Mouse (Mus musculus) embryonic facial prominence, embryonic 12.5 days (tissue): ENCODE results near the gene Tln2. TPM values are rescaled to one million over a fixed set of nuclear protein-coding genes. Genes with fewer than 3 reads are reported as not detected.

Experiments used
- ATAC-seq: fragments of 200-750 bp; cut with Nextera tagmentation; 2 replicates; pipeline ENCODE4 v1.8.0; 2017; ENCODE audit not compliant: insufficient number of reproducible peaks, insufficient read depth, low FRiP score, low TSS enrichment
- H3K27ac ChIP-seq: fragments of 300-500 bp; sonication (generic); 2 replicates; pipeline ENCODE4 v1.5.1; 2016; ENCODE audit warnings: mild to moderate bottlenecking
- H3K27me3 ChIP-seq: fragments of 300-500 bp; sonication (generic); 2 replicates; pipeline ENCODE4 v1.6.1; 2016; ENCODE audit warnings: mild to moderate bottlenecking, moderate library complexity
- H3K36me3 ChIP-seq: fragments of 300-500 bp; sonication (generic); 2 replicates; pipeline ENCODE4 v1.6.1; 2016; ENCODE audit warnings: mild to moderate bottlenecking
- H3K4me1 ChIP-seq: fragments of 300-500 bp; sonication (generic); 2 replicates; pipeline ENCODE4 v1.6.1; 2016
- H3K4me2 ChIP-seq: fragments of 300-500 bp; sonication (generic); replicated peaks from 2 replicates; pipeline ENCODE4 v1.6.1; 2016; ENCODE audit warnings: mild to moderate bottlenecking, moderate library complexity
- H3K4me3 ChIP-seq: fragments of 300-500 bp; sonication (generic); 2 replicates; pipeline ENCODE4 v1.5.1; 2016; ENCODE audit warnings: mild to moderate bottlenecking
- H3K9ac ChIP-seq: fragments of 300-500 bp; sonication (generic); 2 replicates; pipeline ENCODE4 v1.6.1; 2016; ENCODE audit warnings: mild to moderate bottlenecking, moderate library complexity
- H3K9me3 ChIP-seq: fragments of 300-500 bp; sonication (generic); 2 replicates; pipeline ENCODE4 v1.6.1; 2016; ENCODE audit warnings: mild to moderate bottlenecking, moderate library complexity
- WGBS: fragments of 180-500 bp; shearing (Covaris S2); methylation state at CpG from one replicate; pipeline ENCODE4 v1.1.7; 2016; 5-methylcytosine and 5-hydroxymethylcytosine counted together
- polyA plus RNA-seq: library from polyadenylated mRNA; unstranded; fragments of >200 nt; fragmentation: Nextera tagmentation; extraction: Ambion mirVana; gene quantifications from 2 replicates; pipeline ENCODE4 v1.2.1, GENCODE M21; 2016

Tln2 gene
- 35.3 and 37.0 TPM in 2 replicates for polyA plus RNA-seq

DNA sequence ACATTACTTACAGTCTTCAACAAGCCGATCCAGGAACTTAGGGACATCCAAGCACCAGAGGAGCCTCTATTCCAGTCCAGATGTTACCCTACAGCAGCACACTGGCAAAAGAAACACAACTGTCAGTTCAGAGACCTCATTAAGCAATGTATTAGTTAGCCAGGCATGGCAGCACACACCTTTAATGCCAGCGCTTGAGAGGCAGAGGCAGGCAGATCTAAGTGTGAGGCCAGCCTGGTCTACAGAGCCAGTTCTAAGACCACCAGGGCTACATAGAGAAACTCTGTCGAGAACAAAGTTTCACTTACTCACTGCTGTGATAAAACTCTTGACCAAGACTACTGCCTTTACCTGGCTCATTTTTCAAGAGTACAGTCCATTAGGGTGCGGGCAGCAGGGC lies at the start of gene Tln2:
Gene Tln2, minus strand, starts transcription at position 101 of the 400 bp plus-strand sequence.
- Histone ChIP-seq H3K27me3 (no peaks in the 10 kb centered on the region), H3K4me2 (no peak within 1 kb of the TSS), H3K4me3 (no peak within 1 kb of the TSS), H3K9ac (no peak within 1 kb of the TSS), H3K36me3 (peaks cover 6% of the 10 kb centered on the region; the same call in 1 of the 2 replicates), H3K9me3 (no peaks in the 10 kb centered on the region), H3K4me1 (no peaks in the 10 kb centered on the region), H3K27ac (no peak within 1 kb of the TSS)
- WGBS = 92% methylated on average over 4 of the region's 4 CpGs
- ATAC-seq = no peak

DNA sequence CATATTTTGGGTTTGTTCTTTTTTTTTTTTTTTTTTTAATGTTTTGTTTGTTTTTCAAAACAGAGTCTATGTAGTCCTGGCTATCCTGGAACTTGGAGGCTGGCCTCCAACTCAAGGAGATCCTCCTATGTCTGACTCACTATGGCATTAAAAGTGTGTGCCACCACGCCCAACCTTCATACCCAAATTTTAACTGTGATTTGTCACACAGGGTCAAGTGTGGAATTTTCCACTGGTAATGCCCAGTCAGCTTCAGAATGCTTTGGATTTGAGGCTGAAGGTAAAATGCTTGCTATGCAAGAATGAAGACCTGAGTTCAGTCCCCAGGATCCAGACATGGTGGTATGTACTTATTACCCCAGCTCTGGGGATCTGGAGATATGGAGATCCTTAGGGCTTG lies 49.7 kb upstream of the Tln2 start:
- Histone ChIP-seq H3K9ac (no peak overlapping the region), H3K4me1 (peaks cover 22% of the 10 kb centered on the region; the same call in 1 of the 2 replicates), H3K9me3 (no peaks in the 10 kb centered on the region), H3K4me2 (no peak overlapping the region), H3K36me3 (no peaks in the 10 kb centered on the region), H3K27me3 (no peaks in the 10 kb centered on the region), H3K4me3 (no peak overlapping the region), H3K27ac (no peak overlapping the region)
- WGBS = 95% methylated on average over 1 of the region's 1 CpGs
- no peak for ATAC-seq

DNA sequence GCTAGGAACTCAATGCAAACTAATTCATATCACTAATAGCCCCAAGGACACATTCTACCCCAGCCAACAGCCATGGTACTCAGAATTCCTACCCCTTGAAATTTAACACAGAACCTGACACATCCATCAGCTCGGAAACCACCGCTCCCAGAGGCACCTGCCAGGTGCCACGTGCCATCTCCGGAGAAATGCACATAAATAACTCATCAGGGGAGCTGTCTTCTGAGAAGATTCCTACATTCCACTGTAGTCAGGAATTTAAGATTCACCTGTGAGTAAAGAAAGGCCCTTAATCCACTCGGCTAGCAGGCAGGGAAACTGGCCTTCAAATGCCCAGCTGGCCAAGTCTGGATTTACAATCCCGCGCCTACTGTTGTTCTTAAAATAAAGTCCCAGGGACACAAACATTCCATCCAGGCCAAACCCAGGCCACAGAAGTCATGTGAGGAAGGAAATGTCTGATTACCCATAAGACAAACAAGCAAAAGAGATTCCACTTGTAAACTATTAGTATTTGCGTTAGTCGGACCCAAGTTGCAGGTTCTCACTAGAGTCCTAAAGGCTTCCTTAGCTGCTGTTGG lies 48.4 kb upstream of the Tln2 start:
- H3K27ac ChIP-seq = no peak overlapping the region
- no peak overlapping the region for H3K4me2 ChIP-seq
- no peaks in the 10 kb centered on the region for H3K9me3 ChIP-seq
- H3K9ac ChIP-seq = no peak overlapping the region
- WGBS = 71% methylated on average over 9 of the region's 9 CpGs
- ATAC-seq = no peak
- peaks cover 22% of the 10 kb centered on the region; the same call in 1 of the 2 replicates for H3K4me1 ChIP-seq
- H3K36me3 ChIP-seq = no peaks in the 10 kb centered on the region
- no peak overlapping the region for H3K4me3 ChIP-seq
- H3K27me3 ChIP-seq = no peaks in the 10 kb centered on the region

DNA sequence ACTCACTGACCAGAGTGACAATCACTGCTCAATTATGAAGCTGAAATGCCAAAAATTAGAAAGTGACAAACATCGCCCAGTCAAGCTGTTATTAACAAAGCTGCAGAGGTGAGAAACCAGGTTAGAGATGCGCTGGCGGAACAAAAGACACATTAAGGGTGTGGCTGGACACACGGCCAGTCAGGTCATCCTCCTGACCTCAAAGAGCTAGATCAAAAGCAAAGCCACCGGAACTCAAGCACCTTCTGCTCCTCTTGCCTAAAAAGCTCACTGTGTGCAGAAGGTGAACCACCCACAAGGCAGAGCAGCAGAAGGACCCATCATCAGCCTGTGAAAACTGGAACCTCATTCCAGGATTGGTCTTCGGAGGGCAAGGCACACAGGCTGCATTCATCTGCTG lies 47.8 kb upstream of the Tln2 start:
- Histone ChIP-seq H3K9me3 (no peaks in the 10 kb centered on the region), H3K27me3 (no peaks in the 10 kb centered on the region), H3K27ac (no peak overlapping the region), H3K4me3 (no peak overlapping the region), H3K9ac (no peak overlapping the region), H3K36me3 (no peaks in the 10 kb centered on the region), H3K4me1 (peaks cover 22% of the 10 kb centered on the region; the same call in 1 of the 2 replicates), H3K4me2 (no peak overlapping the region)
- ATAC-seq = no peak
- WGBS = 77% methylated on average over 6 of the region's 6 CpGs

DNA sequence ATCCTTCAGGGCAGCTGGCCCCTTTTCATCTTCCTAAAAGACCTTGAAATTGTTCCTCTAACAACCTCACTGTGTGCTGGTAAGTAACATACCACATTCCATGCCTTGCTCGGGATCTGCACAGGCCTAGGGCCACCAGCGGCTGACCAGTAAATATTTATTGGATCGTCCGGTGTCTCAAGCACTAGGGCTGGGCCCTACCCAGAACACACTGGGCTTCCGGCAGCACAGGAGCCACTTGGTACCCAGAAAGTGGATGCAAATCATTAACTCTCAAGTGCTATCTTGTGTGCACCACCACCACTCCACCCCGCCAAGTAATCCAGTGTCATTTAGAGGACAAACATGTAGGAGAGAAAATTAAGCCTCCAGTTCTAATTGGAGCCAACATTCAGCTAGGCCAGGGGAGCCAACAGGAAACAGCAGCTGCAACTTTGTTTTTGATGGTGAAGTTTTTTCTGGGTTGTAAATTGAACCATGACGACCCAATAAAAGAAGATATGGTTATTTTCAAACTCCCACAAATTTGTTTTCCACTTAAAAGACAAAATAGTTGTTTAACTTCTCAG lies 46.4 kb upstream of the Tln2 start:
- Histone ChIP-seq H3K4me3 (no peak overlapping the region), H3K9me3 (no peaks in the 10 kb centered on the region), H3K4me2 (no peak overlapping the region), H3K9ac (no peak overlapping the region), H3K27me3 (no peaks in the 10 kb centered on the region), H3K36me3 (no peaks in the 10 kb centered on the region), H3K4me1 (peaks cover 22% of the 10 kb centered on the region; the same call in 1 of the 2 replicates), H3K27ac (0 out of 2 replicates have a peak overlapping the region, but pooled peaks have one; percentile 17)
- ATAC-seq = peak; percentile 60; the same call in 1 of the 2 replicates
- 46% methylated on average over 7 of the region's 7 CpGs for WGBS

DNA sequence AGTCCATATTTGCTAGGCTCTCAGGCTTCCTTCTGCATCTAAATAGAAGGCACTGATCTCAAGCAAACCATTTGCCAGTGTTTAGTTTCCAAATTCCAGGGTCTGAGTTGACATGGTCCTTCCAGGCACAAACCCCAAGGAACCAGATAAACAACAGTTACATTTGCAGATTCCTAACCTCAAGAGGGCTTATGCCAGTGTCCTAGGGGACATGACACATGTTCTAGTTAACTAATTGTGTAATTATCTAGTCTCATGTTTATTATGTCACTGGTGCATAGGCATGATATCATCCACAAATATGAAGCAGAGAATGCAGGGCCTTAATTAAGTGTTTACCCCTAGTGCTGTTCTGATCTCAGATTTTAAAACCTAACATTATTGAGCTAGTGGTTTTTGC lies 45.4 kb upstream of the Tln2 start:
- no peak overlapping the region for H3K27ac ChIP-seq
- H3K36me3 ChIP-seq = no peaks in the 10 kb centered on the region
- no peak for ATAC-seq
- H3K4me3 ChIP-seq = no peak overlapping the region
- H3K9me3 ChIP-seq = no peaks in the 10 kb centered on the region
- H3K27me3 ChIP-seq = no peaks in the 10 kb centered on the region
- H3K4me1 ChIP-seq = peaks cover 22% of the 10 kb centered on the region; the same call in 1 of the 2 replicates
- H3K9ac ChIP-seq = no peak overlapping the region
- no peak overlapping the region for H3K4me2 ChIP-seq

DNA sequence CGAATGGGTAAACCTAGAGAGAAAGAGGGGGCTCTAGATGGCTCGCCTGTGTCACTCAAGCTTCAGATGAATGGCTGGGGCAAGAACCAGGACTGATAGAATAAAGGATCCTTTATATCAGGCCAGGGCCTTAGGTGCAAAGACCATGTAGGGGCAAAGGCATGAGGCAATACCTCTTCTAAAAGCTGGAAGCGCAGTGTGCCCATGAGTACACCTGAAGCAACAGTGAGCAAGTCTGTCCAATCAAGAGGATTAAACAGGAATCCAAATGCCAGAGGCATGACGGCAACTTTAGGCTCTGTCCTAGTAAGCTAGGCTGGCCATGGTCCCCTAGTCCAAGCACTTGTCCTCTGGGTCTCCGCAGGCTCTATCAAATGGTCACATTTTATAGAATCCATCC lies 42.8 kb upstream of the Tln2 start:
- 72% methylated on average over 5 of the region's 5 CpGs for WGBS
- H3K4me2 ChIP-seq = no peak overlapping the region

DNA sequence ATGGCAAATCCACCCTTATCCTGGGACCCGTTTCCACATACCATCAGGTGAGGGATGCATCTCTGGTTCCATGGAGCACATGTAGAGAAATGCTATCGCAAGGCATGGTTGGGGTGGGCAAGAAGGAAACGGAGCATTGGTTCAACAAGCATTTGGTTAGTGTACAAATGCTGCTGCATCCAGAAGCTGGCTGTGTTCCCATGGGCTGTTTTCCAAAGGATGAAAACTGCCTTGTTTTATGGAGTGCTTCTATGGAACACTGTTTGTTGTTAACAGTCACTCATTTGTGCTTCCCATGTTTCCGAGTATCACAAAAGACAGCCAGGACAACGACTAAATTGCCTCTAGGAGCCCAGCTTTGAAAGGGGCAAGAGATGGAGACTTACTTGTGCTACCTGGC lies 35.7 kb upstream of the Tln2 start:
- Histone ChIP-seq H3K4me2 (no peak overlapping the region), H3K9ac (no peak overlapping the region), H3K27ac (no peak overlapping the region), H3K4me1 (peaks cover 4% of the 10 kb centered on the region; the same call in 1 of the 2 replicates), H3K36me3 (no peaks in the 10 kb centered on the region), H3K27me3 (no peaks in the 10 kb centered on the region), H3K4me3 (no peak overlapping the region), H3K9me3 (no peaks in the 10 kb centered on the region)
- no peak for ATAC-seq
- 91% methylated on average over 5 of the region's 5 CpGs for WGBS

More for the DNA sequence above, 42.8 kb upstream of the Tln2 start:
- no peak for ATAC-seq
- Histone ChIP-seq H3K27ac (no peak overlapping the region), H3K9me3 (no peaks in the 10 kb centered on the region), H3K4me1 (peaks cover 18% of the 10 kb centered on the region; the same call in 1 of the 2 replicates), H3K4me3 (no peak overlapping the region), H3K36me3 (no peaks in the 10 kb centered on the region), H3K27me3 (no peaks in the 10 kb centered on the region), H3K9ac (no peak overlapping the region)

DNA sequence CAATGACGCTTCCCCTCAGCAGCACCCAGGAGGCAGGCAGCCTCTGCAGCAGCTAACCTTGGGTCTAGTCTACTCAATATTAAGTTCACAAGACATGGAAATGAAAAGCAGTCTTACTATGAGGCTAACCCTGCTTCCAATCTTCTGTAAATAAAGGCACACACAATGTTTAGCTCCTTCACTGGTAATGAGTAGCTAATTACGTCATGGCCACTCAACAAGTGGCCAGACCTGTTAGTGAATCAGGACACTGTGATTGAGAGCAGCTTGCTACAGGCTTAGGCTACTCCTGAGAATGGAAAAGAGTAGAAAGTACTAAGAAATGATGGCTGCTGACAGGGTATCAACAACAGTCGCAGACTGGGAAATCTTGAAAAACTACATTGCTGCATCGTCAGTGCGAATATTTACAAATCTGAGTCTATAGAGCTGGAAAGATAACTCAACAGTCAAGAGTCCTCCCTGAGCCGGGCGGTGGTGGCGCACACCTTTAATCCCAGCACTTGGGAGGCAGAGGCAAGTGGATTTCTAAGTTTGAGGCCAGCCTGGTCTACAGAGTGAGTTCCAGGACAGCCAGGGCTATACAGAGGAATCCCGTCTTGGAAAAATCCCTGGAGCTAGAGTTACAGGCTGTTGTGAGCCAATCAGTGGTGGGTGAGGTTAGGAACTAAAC lies 34.1 kb upstream of the Tln2 start:
- Histone ChIP-seq H3K9ac (no peak overlapping the region), H3K4me3 (no peak overlapping the region), H3K9me3 (no peaks in the 10 kb centered on the region), H3K4me1 (no peaks in the 10 kb centered on the region), H3K36me3 (no peaks in the 10 kb centered on the region), H3K27ac (no peak overlapping the region), H3K27me3 (no peaks in the 10 kb centered on the region), H3K4me2 (no peak overlapping the region)
- 92% methylated on average over 9 of the region's 9 CpGs for WGBS
- no peak for ATAC-seq

DNA sequence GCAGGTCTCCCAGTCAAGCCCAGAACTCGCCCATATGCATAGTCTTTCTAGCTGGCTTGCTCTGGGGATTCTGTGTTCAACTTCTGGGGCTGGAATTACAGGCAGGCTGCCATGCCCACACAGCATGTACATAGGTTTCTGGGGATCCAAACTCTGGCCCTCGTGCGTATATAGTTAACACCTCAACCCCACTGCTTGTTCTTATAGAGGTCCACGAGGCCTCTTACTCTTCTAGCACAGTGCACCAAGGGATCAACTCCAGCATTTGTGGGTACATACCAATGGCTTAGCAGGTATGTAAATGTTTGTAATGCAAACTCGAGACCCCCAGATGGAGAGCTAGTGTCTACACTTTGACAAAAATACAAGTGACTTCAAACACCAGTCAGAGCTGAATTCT lies 33.2 kb upstream of the Tln2 start:
- Histone ChIP-seq H3K36me3 (no peaks in the 10 kb centered on the region), H3K27me3 (no peaks in the 10 kb centered on the region), H3K4me3 (no peak overlapping the region), H3K4me2 (no peak overlapping the region), H3K27ac (no peak overlapping the region), H3K9me3 (no peaks in the 10 kb centered on the region), H3K9ac (no peak overlapping the region), H3K4me1 (no peaks in the 10 kb centered on the region)
- no peak for ATAC-seq
- WGBS = 87% methylated on average over 5 of the region's 5 CpGs

DNA sequence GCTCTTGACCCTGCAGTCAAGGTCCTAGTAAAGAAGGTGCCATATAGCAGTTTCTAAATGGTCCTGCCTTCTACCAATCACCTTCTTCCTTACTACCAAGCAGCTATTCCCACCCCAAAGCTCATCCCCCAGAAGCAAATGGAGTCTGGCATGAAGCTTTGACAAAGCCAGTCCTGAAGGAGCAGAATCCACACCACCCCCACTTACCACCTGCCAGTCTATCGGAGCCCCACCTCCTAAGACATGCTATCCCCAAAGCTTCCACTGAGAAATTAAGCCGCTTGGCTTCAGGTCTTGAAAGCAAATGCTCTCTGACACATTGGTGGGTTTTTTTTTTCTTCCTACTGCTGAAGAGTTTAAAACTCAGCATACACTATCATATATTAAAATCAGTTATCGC lies 27.6 kb upstream of the Tln2 start:
- H3K36me3 ChIP-seq = no peaks in the 10 kb centered on the region
- no peak overlapping the region for H3K4me3 ChIP-seq
- ATAC-seq = no peak
- WGBS = 79% methylated on average over 3 of the region's 3 CpGs
- H3K4me2 ChIP-seq = no peak overlapping the region
- H3K4me1 ChIP-seq = 0 out of 2 replicates have a peak, but pooled peaks cover 4% of the 10 kb centered on the region
- H3K27ac ChIP-seq = no peak overlapping the region
- H3K9ac ChIP-seq = no peak overlapping the region
- H3K9me3 ChIP-seq = no peaks in the 10 kb centered on the region
- H3K27me3 ChIP-seq = no peaks in the 10 kb centered on the region

DNA sequence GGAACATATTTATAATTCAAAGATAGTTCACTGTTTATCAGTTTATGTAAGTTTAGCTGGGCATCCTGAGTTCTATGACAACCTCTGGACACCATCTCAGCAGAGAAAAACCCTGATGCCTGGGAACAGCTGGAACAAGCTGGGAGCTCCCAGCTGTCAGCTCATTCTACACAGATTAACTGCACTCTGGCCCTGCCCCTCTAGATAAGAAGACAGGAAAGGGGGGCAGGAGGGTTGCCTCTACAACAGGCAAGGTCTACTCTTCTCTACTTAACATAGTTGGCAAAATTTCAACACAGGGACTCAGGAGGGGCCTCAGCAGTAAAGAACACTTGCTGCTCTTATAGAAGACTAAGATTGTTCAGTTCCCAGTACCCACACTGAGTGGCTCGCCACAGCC lies 27.0 kb upstream of the Tln2 start:
- Histone ChIP-seq H3K4me3 (no peak overlapping the region), H3K9me3 (no peaks in the 10 kb centered on the region), H3K4me2 (no peak overlapping the region), H3K27ac (no peak overlapping the region), H3K36me3 (no peaks in the 10 kb centered on the region), H3K4me1 (0 out of 2 replicates have a peak, but pooled peaks cover 4% of the 10 kb centered on the region), H3K27me3 (no peaks in the 10 kb centered on the region), H3K9ac (no peak overlapping the region)
- WGBS = 73% methylated on average over 1 of the region's 1 CpGs
- ATAC-seq = peak; percentile 35; the same call in 1 of the 2 replicates
